ENCODE assay signal across 16 mouse cellular contexts in genomic region chr13:20127553-20127952, GRCm38 (mm10). TPM values are rescaled to one million over a fixed set of nuclear protein-coding genes. Genes with fewer than 3 reads are reported as not detected.
DNase-seq lines count a peak whose midpoint lies in the region; ATAC-seq and TF ChIP-seq lines count a peak whose summit lies in the region.
"Had no signal": no experiment of that assay in that cellular context is flagged by ENCODE, and none has a peak within 500 bp of the region (broad histone marks: within the 10 kb centered on the region; RNA-seq: fewer than 3 reads in every experiment).

No protein-coding gene starts in this region.

- 59% methylated on average over 4 of the region's 4 CpGs for WGBS in kidney, embryonic 16.5 days
- 29% methylated on average over 4 of the region's 4 CpGs for WGBS in liver, embryonic 13.5 days (ENCODE audit: insufficient replicate concordance)
- WGBS in hindbrain, postnatal 0 days: 65% methylated on average over 4 of the region's 4 CpGs
- 68% methylated on average over 4 of the region's 4 CpGs for WGBS in hindbrain, embryonic 14.5 days

- no peak for TF ChIP-seq CTCF in gastrocnemius, adult 2 months (IDR thresholded peaks at IDR 0.05)
- TF ChIP-seq CTCF in hindbrain, postnatal 0 days (IDR thresholded peaks at IDR 0.05; ENCODE audit: low read depth): no peak

- ATAC-seq in kidney, embryonic 16.5 days (ENCODE audit: low FRiP score, low TSS enrichment): no peak
- no peak for ATAC-seq in liver, embryonic 13.5 days (ENCODE audit: low read depth)
- no peak for ATAC-seq in hindbrain, postnatal 0 days
- ATAC-seq in hindbrain, embryonic 14.5 days (ENCODE audit: low FRiP score): no peak
- ATAC-seq: forebrain, embryonic 15.5 days had no signal

- H3K9ac ChIP-seq in kidney, embryonic 16.5 days (replicated peaks; ENCODE audit: low read length): no peak overlapping the region
- no peak overlapping the region for H3K9ac ChIP-seq in liver, embryonic 13.5 days
- no peak overlapping the region for H3K9ac ChIP-seq in hindbrain, postnatal 0 days (replicated peaks; ENCODE audit: low read length)
- no peak overlapping the region for H3K9ac ChIP-seq in hindbrain, embryonic 14.5 days
- H3K9ac ChIP-seq: embryonic facial prominence, embryonic 13.5 days; forebrain, embryonic 15.5 days; hindbrain, embryonic 15.5 days had no signal

- H3K4me2 ChIP-seq in kidney, embryonic 16.5 days (replicated peaks; ENCODE audit: low read depth, low read length): no peak overlapping the region
- H3K4me2 ChIP-seq in liver, embryonic 13.5 days: no peak overlapping the region
- H3K4me2 ChIP-seq in hindbrain, postnatal 0 days (ENCODE audit: low read depth, low read length): no peak overlapping the region
- no peak overlapping the region for H3K4me2 ChIP-seq in hindbrain, embryonic 14.5 days (replicated peaks)
- H3K4me2 ChIP-seq: embryonic facial prominence, embryonic 13.5 days; forebrain, embryonic 15.5 days; hindbrain, embryonic 15.5 days had no signal

- H3K4me1 ChIP-seq in kidney, embryonic 16.5 days (ENCODE audit: insufficient read depth, low read length): no peaks in the 10 kb centered on the region
- peaks cover 61% of the 10 kb centered on the region for H3K4me1 ChIP-seq in liver, embryonic 13.5 days (replicated peaks)
- H3K4me1 ChIP-seq in hindbrain, postnatal 0 days (ENCODE audit: insufficient read depth, low read length): no peaks in the 10 kb centered on the region
- no peaks in the 10 kb centered on the region for H3K4me1 ChIP-seq in hindbrain, embryonic 14.5 days (replicated peaks; ENCODE audit: control insufficient read depth, insufficient read depth, low read length)
- H3K4me1 ChIP-seq: embryonic facial prominence, embryonic 13.5 days; hindbrain, embryonic 15.5 days had no signal

- H3K36me3 ChIP-seq in kidney, embryonic 16.5 days (ENCODE audit: insufficient read depth, low read length): no peaks in the 10 kb centered on the region
- no peaks in the 10 kb centered on the region for H3K36me3 ChIP-seq in liver, embryonic 13.5 days
- H3K36me3 ChIP-seq in hindbrain, postnatal 0 days (ENCODE audit: insufficient read depth, low read length): no peaks in the 10 kb centered on the region
- H3K36me3 ChIP-seq in hindbrain, embryonic 14.5 days (replicated peaks; ENCODE audit: control insufficient read depth, insufficient read depth): no peaks in the 10 kb centered on the region
- H3K36me3 ChIP-seq: embryonic facial prominence, embryonic 13.5 days; forebrain, embryonic 15.5 days; G1E; hindbrain, embryonic 15.5 days had no signal

- H3K4me3 ChIP-seq in gastrocnemius, adult 2 months: no peak overlapping the region
- H3K4me3 ChIP-seq in kidney, embryonic 16.5 days (ENCODE audit: low read length): no peak overlapping the region
- no peak overlapping the region for H3K4me3 ChIP-seq in liver, embryonic 13.5 days (replicated peaks)
- H3K4me3 ChIP-seq in hindbrain, postnatal 0 days (ENCODE audit: low read length): no peak overlapping the region
- H3K4me3 ChIP-seq in hindbrain, embryonic 14.5 days (replicated peaks; ENCODE audit: low read length): no peak overlapping the region
- H3K4me3 ChIP-seq: embryonic facial prominence, embryonic 13.5 days; forebrain, embryonic 15.5 days; hindbrain, embryonic 15.5 days; myocyte had no signal

- H3K9me3 ChIP-seq in kidney, embryonic 16.5 days (ENCODE audit: low read length): no peaks in the 10 kb centered on the region
- H3K9me3 ChIP-seq in liver, embryonic 13.5 days (replicated peaks): no peaks in the 10 kb centered on the region
- no peaks in the 10 kb centered on the region for H3K9me3 ChIP-seq in hindbrain, postnatal 0 days (ENCODE audit: low read length)
- no peaks in the 10 kb centered on the region for H3K9me3 ChIP-seq in hindbrain, embryonic 14.5 days (ENCODE audit: control insufficient read depth, low read length)
- H3K9me3 ChIP-seq: embryonic facial prominence, embryonic 13.5 days; forebrain, embryonic 15.5 days; G1E; hindbrain, embryonic 15.5 days had no signal

- H3K27ac ChIP-seq in gastrocnemius, adult 2 months: peak overlapping the region; percentile 61
- no peak overlapping the region; the same call in 1 of the 2 replicates for H3K27ac ChIP-seq in kidney, embryonic 16.5 days (ENCODE audit: low read length)
- peak overlapping the region; percentile 57 for H3K27ac ChIP-seq in liver, embryonic 13.5 days
- no peak overlapping the region for H3K27ac ChIP-seq in hindbrain, postnatal 0 days
- no peak overlapping the region for H3K27ac ChIP-seq in hindbrain, embryonic 14.5 days
- H3K27ac ChIP-seq: embryonic facial prominence, embryonic 13.5 days; forebrain, embryonic 15.5 days; hindbrain, embryonic 15.5 days had no signal

- DNase-seq in gastrocnemius, adult 2 months: no peak
- DNase-seq in gastrocnemius, postnatal 25 days: no peak
- peak; percentile 20 to 24 for DNase-seq in kidney, postnatal 36 days
- peak; percentile 61 for DNase-seq in 416B (ENCODE audit: low read depth)
- no peak for DNase-seq in liver, embryonic 13.5 days
- no peak for DNase-seq in hindbrain, postnatal 0 days (ENCODE audit: low spot score)
- DNase-seq in hindbrain, embryonic 14.5 days (ENCODE audit: low spot score): no peak
- DNase-seq: cerebellum, postnatal 25 days; gastrocnemius, postnatal 14 days; thymus, postnatal 14 days had no signal

- no peaks in the 10 kb centered on the region for H3K27me3 ChIP-seq in kidney, embryonic 16.5 days (ENCODE audit: insufficient read depth, low read length)
- H3K27me3 ChIP-seq in liver, embryonic 13.5 days: no peaks in the 10 kb centered on the region
- H3K27me3 ChIP-seq in hindbrain, postnatal 0 days (ENCODE audit: insufficient read depth, low read length): no peaks in the 10 kb centered on the region
- H3K27me3 ChIP-seq in hindbrain, embryonic 14.5 days (ENCODE audit: control insufficient read depth, insufficient read depth, low read length): no peaks in the 10 kb centered on the region
- H3K27me3 ChIP-seq: embryonic facial prominence, embryonic 13.5 days; hindbrain, embryonic 15.5 days had no signal

- intact Hi-C loops in gastrocnemius, adult 2 months (cut with DNase I): no loop called here

RNA-seq across cellular contexts. Expression of gene Elmo1, which starts 37.2 kb away (rescaled TPM):
- 1 to 10 TPM; 4.1 to 4.3 TPM for total RNA-seq in gastrocnemius, adult 2 months (2021)
- total RNA-seq in gastrocnemius, postnatal 25 days (2021): 1 to 10 TPM; 4.8 to 6.0 TPM
- 16.5 and 16.8 TPM in 2 replicates for polyA plus RNA-seq in kidney, embryonic 16.5 days (2015; fragmentation: Nextera tagmentation; extraction: Ambion mirVana)
- 3.1 and 4.1 TPM in 2 replicates for polyA plus RNA-seq in liver, embryonic 13.5 days (2015; fragmentation: Nextera tagmentation; extraction: Ambion mirVana)
- 31.1 and 35.8 TPM in 2 replicates for total RNA-seq in hindbrain, postnatal 0 days (2014; rRNA removed)
- polyA plus RNA-seq in hindbrain, postnatal 0 days (2015; fragmentation: Nextera tagmentation; extraction: Ambion mirVana): 37.4 and 37.5 TPM in 2 replicates
- 41.9 and 50.6 TPM in 2 replicates for polyA plus RNA-seq in hindbrain, embryonic 14.5 days (2014; fragmentation: Nextera tagmentation; extraction: Ambion mirVana)
- polyA plus RNA-seq: G1E had no signal

Comparison
In these comparisons a context has a peak if more than half of its experiments do, and no peak if none do; other contexts are left out.
1. DNase-seq: peak in kidney, postnatal 36 days (2 of 2) and 416B (single experiment); none in gastrocnemius, adult 2 months (single experiment), gastrocnemius, postnatal 25 days (single experiment), liver, embryonic 13.5 days (single experiment), hindbrain, postnatal 0 days (single experiment) and hindbrain, embryonic 14.5 days (single experiment).
2. H3K27ac ChIP-seq: peak in gastrocnemius, adult 2 months (single experiment) and liver, embryonic 13.5 days (single experiment); none in kidney, embryonic 16.5 days (single experiment), hindbrain, postnatal 0 days (single experiment) and hindbrain, embryonic 14.5 days (single experiment).